In genomic region chr5:29854376-29854775, GRCm38 (mm10) we compare ENCODE assay signal across 12 mouse cellular contexts.
DNase-seq lines count a peak whose midpoint lies in the region; ATAC-seq and TF ChIP-seq lines count a peak whose summit lies in the region.
"Had no signal": no experiment of that assay in that cellular context is flagged by ENCODE, and none has a peak within 500 bp of the region (broad histone marks: within the 10 kb centered on the region; RNA-seq: fewer than 3 reads in every experiment).

No protein-coding gene starts in this region.

- intact Hi-C loops in heart, adult 2 months (cut with DNase I), result no loop called here

- peak overlapping the region; percentile 26 for H3K27ac ChIP-seq in heart, adult 2 months
- H3K27ac ChIP-seq in heart, embryonic 10.5 days, result no peak overlapping the region
- H3K27ac ChIP-seq in liver, postnatal 0 days (ENCODE audit: low read depth), result peak overlapping the region; percentile 57
- H3K27ac ChIP-seq: hindbrain, embryonic 13.5 days; limb, embryonic 10.5 days had no signal

- peak in 1 of 2 experiments; percentile 21 for DNase-seq in heart, adult 2 months
- no peak for DNase-seq in heart, embryonic 10.5 days (ENCODE audit: low spot score)
- peak; percentile 3 to 15 for DNase-seq in spleen, postnatal 36 days (ENCODE audit: low spot score in 2 of 2)
- DNase-seq in spleen, postnatal 14 days (ENCODE audit: low spot score in 2 of 2), result no peak
- peak; percentile 17 for DNase-seq in liver, postnatal 0 days
- DNase-seq in gastrocnemius, postnatal 10 days, result no peak
- DNase-seq in testis, postnatal 10 days (ENCODE audit: low spot score), result no peak
- DNase-seq: cerebellum, postnatal 36 days; forebrain, postnatal 0 days; kidney, adult 18-20 months had no signal

- TF ChIP-seq EP300 in heart, adult 2 months (IDR thresholded peaks at IDR 0.05; ENCODE audit: insufficient read depth, low read depth, low read length), result no peak
- no peak for TF ChIP-seq EP300 in liver, postnatal 0 days (IDR thresholded peaks at IDR 0.05; ENCODE audit: low read depth)

- 44% methylated on average over 5 of the region's 5 CpGs for WGBS in heart, adult 2 months
- 75% methylated on average over 5 of the region's 5 CpGs for WGBS in heart, embryonic 10.5 days
- WGBS in liver, postnatal 0 days (ENCODE audit: insufficient replicate concordance), result 19% methylated on average over 5 of the region's 5 CpGs

- H3K4me1 ChIP-seq in heart, adult 2 months (ENCODE audit: control insufficient read depth, insufficient read depth, low read length), result peaks cover 5% of the 10 kb centered on the region
- no peaks in the 10 kb centered on the region for H3K4me1 ChIP-seq in heart, embryonic 10.5 days
- peaks cover 6% of the 10 kb centered on the region for H3K4me1 ChIP-seq in liver, postnatal 0 days (ENCODE audit: insufficient read depth)
- H3K4me1 ChIP-seq: limb, embryonic 10.5 days had no signal

- no peaks in the 10 kb centered on the region; the same call in 1 of the 2 replicates for H3K36me3 ChIP-seq in heart, adult 2 months (ENCODE audit: control insufficient read depth, insufficient read depth, low read length)
- H3K36me3 ChIP-seq in heart, embryonic 10.5 days, result no peaks in the 10 kb centered on the region
- H3K36me3 ChIP-seq in liver, postnatal 0 days (replicated peaks; ENCODE audit: insufficient read depth, low read length), result no peaks in the 10 kb centered on the region
- H3K36me3 ChIP-seq: hindbrain, embryonic 13.5 days; limb, embryonic 10.5 days had no signal

- TF ChIP-seq POLR2A in heart, adult 2 months (IDR thresholded peaks at IDR 0.05; ENCODE audit: insufficient read depth, low read depth, low read length), result no peak

- TF ChIP-seq CTCF in heart, adult 2 months (IDR thresholded peaks at IDR 0.05), result no peak
- no peak for TF ChIP-seq CTCF in liver, postnatal 0 days (IDR thresholded peaks at IDR 0.05; ENCODE audit: low read depth)

- no peak overlapping the region for H3K9ac ChIP-seq in heart, adult 2 months (ENCODE audit: low read depth, low read length)
- H3K9ac ChIP-seq in liver, postnatal 0 days (replicated peaks), result no peak overlapping the region
- H3K9ac ChIP-seq: forebrain, postnatal 0 days; hindbrain, embryonic 13.5 days had no signal

- H3K79me2 ChIP-seq in heart, adult 2 months (replicated peaks; ENCODE audit: control insufficient read depth, insufficient read depth, low read length), result no peaks in the 10 kb centered on the region

- H3K4me2 ChIP-seq in liver, postnatal 0 days (ENCODE audit: low read depth, low read length), result peak overlapping the region; percentile 26
- H3K4me2 ChIP-seq: hindbrain, embryonic 13.5 days had no signal

- H3K27me3 ChIP-seq in heart, adult 2 months (ENCODE audit: control insufficient read depth, insufficient read depth, low read length), result no peaks in the 10 kb centered on the region
- H3K27me3 ChIP-seq in heart, embryonic 10.5 days (ENCODE audit: insufficient read depth, poor library complexity, severe bottlenecking), result no peaks in the 10 kb centered on the region
- no peaks in the 10 kb centered on the region for H3K27me3 ChIP-seq in liver, postnatal 0 days (ENCODE audit: insufficient read depth, low read length)
- H3K27me3 ChIP-seq: hindbrain, embryonic 13.5 days had no signal

- no peak overlapping the region for H3K4me3 ChIP-seq in heart, adult 2 months
- no peak overlapping the region for H3K4me3 ChIP-seq in heart, embryonic 10.5 days
- no peak overlapping the region for H3K4me3 ChIP-seq in liver, postnatal 0 days (ENCODE audit: low read depth, low read length)
- H3K4me3 ChIP-seq: hindbrain, embryonic 13.5 days; limb, embryonic 10.5 days had no signal

- peak; percentile 58; the same call in 1 of the 2 replicates for ATAC-seq in liver, postnatal 0 days
- ATAC-seq: forebrain, postnatal 0 days had no signal

- H3K9me3 ChIP-seq in heart, embryonic 10.5 days, result no peaks in the 10 kb centered on the region
- no peaks in the 10 kb centered on the region for H3K9me3 ChIP-seq in liver, postnatal 0 days (ENCODE audit: low read length)
- H3K9me3 ChIP-seq: hindbrain, embryonic 13.5 days; limb, embryonic 10.5 days had no signal

Comparison
In these comparisons a context has a peak if more than half of its experiments do, and no peak if none do; other contexts are left out.
1. DNase-seq: peak in spleen, postnatal 36 days (2 of 2) and liver, postnatal 0 days (single experiment); none in heart, embryonic 10.5 days (single experiment), spleen, postnatal 14 days (0 of 2), gastrocnemius, postnatal 10 days (single experiment) and testis, postnatal 10 days (single experiment).